Mouse (Mus musculus) embryonic fibroblast, embryonic 13.5 days (primary cell): ENCODE measurements around the gene Pdgfb.

Experiments used
- CTCF ChIP-seq: IDR thresholded peaks from 2 replicates; pipeline ENCODE4 v1.5.1; 2011; ENCODE audit warnings: mild to moderate bottlenecking, control low read depth, low read length, moderate library complexity, borderline replicate concordance; ENCODE audit not compliant: insufficient read depth
- POLR2A ChIP-seq: IDR thresholded peaks from 2 replicates; pipeline ENCODE4 v1.6.1; 2011; ENCODE audit warnings: low read depth, mild to moderate bottlenecking, control low read depth, low read length, moderate library complexity

DNA sequence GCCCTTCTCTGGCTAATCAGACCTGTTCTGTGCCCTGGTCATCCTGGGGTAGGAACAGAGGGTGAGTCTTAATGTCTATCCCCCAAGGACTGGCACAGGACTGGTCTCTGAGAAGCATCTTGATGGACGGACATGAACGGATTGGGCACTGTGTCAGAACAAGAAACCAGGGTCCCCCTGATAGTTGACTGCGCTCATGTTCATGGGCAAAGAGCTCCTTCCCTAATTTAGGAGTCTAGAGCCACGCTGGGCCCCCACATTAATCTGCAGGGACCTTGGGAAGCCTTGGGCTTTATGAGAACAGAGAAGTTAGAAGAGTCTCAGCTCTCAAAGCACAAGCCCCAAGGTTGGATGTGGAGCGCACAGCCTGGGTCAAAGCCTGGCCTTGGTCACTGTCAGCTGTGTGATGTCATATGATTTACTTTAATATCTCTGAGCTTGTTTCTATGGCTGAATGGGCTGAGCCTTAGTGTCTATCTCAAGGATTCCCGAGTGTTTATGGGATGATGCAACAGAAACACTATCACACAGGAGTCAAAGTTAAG, 20.6 kb upstream of the Pdgfb start:
- TF ChIP-seq CTCF (no peak), POLR2A (no peak)
